Comparison of ENCODE assay signal across 11 mouse cellular contexts in genomic region chr3:10085396-10086119, GRCm38 (mm10). TPM values are rescaled to one million over a fixed set of nuclear protein-coding genes. Genes with fewer than 3 reads are reported as not detected.
DNase-seq lines count a peak whose midpoint lies in the region; ATAC-seq and TF ChIP-seq lines count a peak whose summit lies in the region.
"Had no signal": no experiment of that assay in that cellular context is flagged by ENCODE, and none has a peak within 500 bp of the region (broad histone marks: within the 10 kb centered on the region; RNA-seq: fewer than 3 reads in every experiment).

No protein-coding gene starts in this region.

- H3K9me3 ChIP-seq in hindbrain, embryonic 11.5 days (ENCODE audit: control insufficient read depth, low read length) = no peaks in the 10 kb centered on the region
- H3K9me3 ChIP-seq in hindbrain, embryonic 12.5 days (replicated peaks) = no peaks in the 10 kb centered on the region
- H3K9me3 ChIP-seq in liver, embryonic 14.5 days (ENCODE audit: control insufficient read depth, low read length) = no peaks in the 10 kb centered on the region
- H3K9me3 ChIP-seq: embryonic facial prominence, embryonic 12.5 days; heart, embryonic 13.5 days; midbrain, embryonic 15.5 days had no signal

- H3K36me3 ChIP-seq in hindbrain, embryonic 11.5 days (ENCODE audit: control insufficient read depth, insufficient read depth, low read length) = no peaks in the 10 kb centered on the region
- H3K36me3 ChIP-seq in hindbrain, embryonic 12.5 days = no peaks in the 10 kb centered on the region
- H3K36me3 ChIP-seq in liver, embryonic 14.5 days (replicated peaks; ENCODE audit: control insufficient read depth, insufficient read depth, low read depth) = no peaks in the 10 kb centered on the region
- H3K36me3 ChIP-seq: embryonic facial prominence, embryonic 12.5 days; heart, embryonic 13.5 days; midbrain, embryonic 15.5 days had no signal

- no peak overlapping the region for H3K4me3 ChIP-seq in hindbrain, embryonic 11.5 days (ENCODE audit: low read depth, low read length)
- no peak overlapping the region for H3K4me3 ChIP-seq in hindbrain, embryonic 12.5 days
- no peak overlapping the region for H3K4me3 ChIP-seq in liver, embryonic 14.5 days (ENCODE audit: insufficient read depth in 1 of 2, low read depth in 2 of 2, low read length in 2 of 2)
- H3K4me3 ChIP-seq: embryonic facial prominence, embryonic 12.5 days; heart, embryonic 13.5 days; midbrain, embryonic 15.5 days had no signal

- H3K4me1 ChIP-seq in hindbrain, embryonic 11.5 days (replicated peaks; ENCODE audit: control insufficient read depth, insufficient read depth, low read length) = no peaks in the 10 kb centered on the region
- no peaks in the 10 kb centered on the region for H3K4me1 ChIP-seq in hindbrain, embryonic 12.5 days
- H3K4me1 ChIP-seq in liver, embryonic 14.5 days (replicated peaks; ENCODE audit: control insufficient read depth in 2 of 2, insufficient read depth in 2 of 2, low read length in 1 of 2) = peaks cover 0 to 5% of the 10 kb centered on the region in 2 experiments; a peak in 1 of 4 replicates
- H3K4me1 ChIP-seq: heart, embryonic 13.5 days; midbrain, embryonic 15.5 days had no signal

- DNase-seq in hindbrain, embryonic 11.5 days (ENCODE audit: low spot score) = peak; percentile 27
- DNase-seq in urinary bladder, postnatal 14 days (ENCODE audit: low spot score) = peak; percentile 22
- DNase-seq in urinary bladder, adult 18-20 months (ENCODE audit: low spot score in 2 of 2) = no peak
- peak in 1 of 3 experiments; percentile 9 for DNase-seq in liver, embryonic 14.5 days (ENCODE audit: low read depth in 3 of 3, low spot score in 3 of 3)
- no peak for DNase-seq in spleen, postnatal 10 days (ENCODE audit: low spot score in 2 of 2)
- no peak for DNase-seq in thymus, adult 18-20 months
- no peak for DNase-seq in gastrocnemius, postnatal 10 days

- ATAC-seq in hindbrain, embryonic 11.5 days (ENCODE audit: low FRiP score) = no peak
- no peak for ATAC-seq in hindbrain, embryonic 12.5 days (ENCODE audit: low FRiP score)
- ATAC-seq in liver, embryonic 14.5 days (ENCODE audit: insufficient read depth) = peak; percentile 51
- ATAC-seq: midbrain, embryonic 15.5 days had no signal

- WGBS in hindbrain, embryonic 11.5 days = 81% methylated on average over 7 of the region's 7 CpGs
- WGBS in hindbrain, embryonic 12.5 days = 66% methylated on average over 7 of the region's 7 CpGs
- 65% methylated on average over 7 of the region's 7 CpGs for WGBS in liver, embryonic 14.5 days (ENCODE audit: insufficient replicate concordance)

- no peak for TF ChIP-seq EP300 in liver, embryonic 14.5 days (IDR thresholded peaks at IDR 0.05; ENCODE audit: low read depth)

- no peak overlapping the region for H3K9ac ChIP-seq in hindbrain, embryonic 11.5 days (ENCODE audit: low read depth, low read length)
- no peak overlapping the region for H3K9ac ChIP-seq in hindbrain, embryonic 12.5 days
- H3K9ac ChIP-seq in liver, embryonic 14.5 days (replicated peaks) = no peak overlapping the region
- H3K9ac ChIP-seq: embryonic facial prominence, embryonic 12.5 days; heart, embryonic 13.5 days; midbrain, embryonic 15.5 days had no signal

- no peak overlapping the region for H3K4me2 ChIP-seq in hindbrain, embryonic 11.5 days (replicated peaks; ENCODE audit: low read depth, low read length)
- H3K4me2 ChIP-seq in hindbrain, embryonic 12.5 days (replicated peaks) = no peak overlapping the region
- no peak overlapping the region for H3K4me2 ChIP-seq in liver, embryonic 14.5 days (ENCODE audit: low read depth)
- H3K4me2 ChIP-seq: embryonic facial prominence, embryonic 12.5 days; heart, embryonic 13.5 days; midbrain, embryonic 15.5 days had no signal

- no peak for TF ChIP-seq CTCF in liver, embryonic 14.5 days (IDR thresholded peaks at IDR 0.05; ENCODE audit: low read depth)

- no peak overlapping the region for H3K27ac ChIP-seq in hindbrain, embryonic 11.5 days (ENCODE audit: low read depth, low read length)
- H3K27ac ChIP-seq in hindbrain, embryonic 12.5 days = no peak overlapping the region
- H3K27ac ChIP-seq in liver, embryonic 14.5 days = no peak overlapping the region
- H3K27ac ChIP-seq: embryonic facial prominence, embryonic 12.5 days; heart, embryonic 13.5 days; midbrain, embryonic 15.5 days had no signal

- H3K27me3 ChIP-seq in hindbrain, embryonic 11.5 days (ENCODE audit: control insufficient read depth, insufficient read depth, low read length) = no peaks in the 10 kb centered on the region
- H3K27me3 ChIP-seq in hindbrain, embryonic 12.5 days = peaks cover 3% of the 10 kb centered on the region; the same call in 1 of the 2 replicates
- peaks cover 7% of the 10 kb centered on the region for H3K27me3 ChIP-seq in liver, embryonic 14.5 days (ENCODE audit: control insufficient read depth, insufficient read depth, low read length)
- H3K27me3 ChIP-seq: embryonic facial prominence, embryonic 12.5 days; midbrain, embryonic 15.5 days had no signal

RNA-seq across cellular contexts. Expression of gene Gm9833, which starts 2.4 kb away (rescaled TPM):
- 8.0 and 10.3 TPM in 2 replicates for polyA plus RNA-seq in hindbrain, embryonic 11.5 days (2014; fragmentation: Nextera tagmentation; extraction: Ambion mirVana)
- 7.9 and 9.8 TPM in 2 replicates for polyA plus RNA-seq in hindbrain, embryonic 12.5 days (2016; fragmentation: Nextera tagmentation; extraction: Ambion mirVana)
- 0.36 and 1.6 TPM in 2 replicates for polyA plus RNA-seq in liver, embryonic 14.5 days (2012; rRNA removed)
- 1.3 and 1.4 TPM in 2 replicates for polyA plus RNA-seq in liver, embryonic 14.5 days (2014; fragmentation: Nextera tagmentation; extraction: Ambion mirVana)
- 1 to 10 TPM; 2.2 TPM for total RNA-seq in gastrocnemius, postnatal 10 days (2021)

Comparison
In these comparisons a context has a peak if more than half of its experiments do, and no peak if none do; other contexts are left out.
1. DNase-seq: peak in hindbrain, embryonic 11.5 days (single experiment) and urinary bladder, postnatal 14 days (single experiment); none in urinary bladder, adult 18-20 months (0 of 2), spleen, postnatal 10 days (0 of 2), thymus, adult 18-20 months (0 of 2) and gastrocnemius, postnatal 10 days (single experiment).